Mouse (Mus musculus): ENCODE measurements around the gene Crybg2. TPM values are rescaled to one million over a fixed set of nuclear protein-coding genes. Genes with fewer than 3 reads are reported as not detected.

The Crybg2 gene
- polyA plus RNA-seq, 1 experiment from 2014 or later, result 1.2 TPM

DNA sequence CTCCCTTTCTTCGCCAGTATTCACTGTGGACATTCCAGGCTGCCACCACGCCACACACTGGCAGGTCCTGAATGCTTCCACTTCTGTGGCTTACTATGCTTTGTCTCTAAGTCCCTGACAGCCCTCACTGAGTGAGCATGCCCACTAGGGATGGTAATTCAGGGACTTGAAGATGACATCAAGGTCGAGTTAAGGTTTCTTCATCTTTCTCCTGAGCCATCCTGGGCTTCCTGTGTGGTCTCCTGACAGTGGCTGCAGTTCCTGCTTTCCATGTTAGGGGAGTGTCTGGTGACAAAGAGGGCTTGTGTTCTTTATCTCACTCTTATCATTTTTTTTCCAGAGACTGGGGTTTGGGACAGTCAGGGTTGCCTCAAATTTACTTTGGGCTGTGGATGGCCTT is 50.0 kb downstream of the Crybg2 start:
- DNase-seq (ENCODE audit: low spot score) (no peak), ATAC-seq (replicated peaks; ENCODE audit: low FRiP score) (no peak)
- H3K27me3 ChIP-seq (replicated peaks; ENCODE audit: control insufficient read depth, insufficient read depth, low read length), result no peaks in the 10 kb centered on the region
- peak overlapping the region; percentile 8; the same call in 1 of the 2 replicates for H3K9ac ChIP-seq (ENCODE audit: low read depth, low read length)
- no peak overlapping the region; the same call in 1 of the 2 replicates for H3K4me2 ChIP-seq
- H3K36me3 ChIP-seq (ENCODE audit: control insufficient read depth, insufficient read depth, low read length), result no peaks in the 10 kb centered on the region
- H3K9me3 ChIP-seq (ENCODE audit: control insufficient read depth, low read length), result no peaks in the 10 kb centered on the region
- H3K27ac ChIP-seq (ENCODE audit: low read depth, low read length), result 0 out of 2 replicates have a peak overlapping the region, but pooled peaks have one; percentile 5
- H3K4me3 ChIP-seq (ENCODE audit: low read depth, low read length), result no peak overlapping the region
- peaks cover 45% of the 10 kb centered on the region for H3K4me1 ChIP-seq (replicated peaks; ENCODE audit: control insufficient read depth, insufficient read depth, low read length)
- 43% methylated on average over 3 of the region's 3 CpGs for WGBS

DNA sequence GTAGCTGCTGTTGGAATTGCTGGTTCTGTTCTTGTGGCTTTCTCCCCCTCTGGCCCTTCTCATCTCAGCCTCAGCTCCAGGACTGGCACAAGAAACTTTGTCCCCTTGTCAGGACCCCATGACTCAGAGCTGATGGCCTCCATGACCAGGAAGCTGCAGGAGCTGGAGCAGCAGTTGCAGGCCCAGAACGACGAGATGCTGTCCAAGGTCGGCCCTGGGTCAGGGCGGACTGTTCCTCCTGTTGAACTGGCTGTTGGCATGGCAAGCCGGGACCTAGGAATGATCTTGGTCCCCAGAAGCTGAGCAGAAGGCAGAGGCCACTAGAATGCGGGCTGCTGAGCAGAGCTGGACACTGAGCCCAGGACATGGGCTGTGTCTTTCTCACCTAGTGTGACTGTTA is 51.8 kb downstream of the Crybg2 start:
- H3K4me1 ChIP-seq (replicated peaks; ENCODE audit: control insufficient read depth, insufficient read depth, low read length), result peaks cover 38% of the 10 kb centered on the region
- H3K36me3 ChIP-seq (ENCODE audit: control insufficient read depth, insufficient read depth, low read length), result no peaks in the 10 kb centered on the region
- no peak for DNase-seq (ENCODE audit: low spot score)
- H3K27me3 ChIP-seq (replicated peaks; ENCODE audit: control insufficient read depth, insufficient read depth, low read length), result no peaks in the 10 kb centered on the region
- H3K9ac ChIP-seq (ENCODE audit: low read depth, low read length), result no peak overlapping the region
- no peak overlapping the region for H3K4me3 ChIP-seq (ENCODE audit: low read depth, low read length)
- 76% methylated on average over 6 of the region's 6 CpGs for WGBS
- H3K9me3 ChIP-seq (ENCODE audit: control insufficient read depth, low read length), result no peaks in the 10 kb centered on the region
- no peak overlapping the region for H3K27ac ChIP-seq (ENCODE audit: low read depth, low read length)
- no peak for ATAC-seq (replicated peaks; ENCODE audit: low FRiP score)
- H3K4me2 ChIP-seq, result no peak overlapping the region

DNA sequence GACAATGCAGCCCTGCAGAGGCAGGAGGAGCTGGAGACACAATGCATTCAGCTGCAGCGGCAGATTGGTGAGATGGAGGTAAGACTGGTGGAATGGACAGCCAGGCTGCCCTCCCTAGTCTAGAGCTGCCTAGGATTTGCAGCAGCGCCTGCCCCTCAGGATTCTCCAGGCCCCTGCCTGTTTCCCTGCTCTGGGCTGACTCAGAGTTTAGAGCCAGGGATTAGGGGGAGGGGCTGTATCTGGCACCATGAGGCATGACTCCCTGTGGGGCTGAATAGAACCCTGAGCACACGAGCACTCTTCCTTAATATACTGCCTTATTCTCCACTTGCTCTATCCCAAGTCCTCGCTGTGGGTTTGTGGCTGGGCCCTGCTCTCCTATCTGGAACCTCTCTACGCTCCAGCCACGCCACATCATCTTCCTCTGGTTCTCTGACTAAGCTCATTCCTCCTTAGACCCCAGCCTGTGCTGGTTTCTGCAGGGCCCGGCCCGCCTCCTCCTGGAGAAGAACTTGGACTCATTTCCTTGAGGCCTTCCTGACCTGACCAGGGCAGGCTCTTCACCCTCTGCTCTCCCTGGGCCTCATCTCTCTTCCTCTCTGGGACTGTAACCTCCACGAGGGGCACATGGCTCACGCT is 52.9 kb downstream of the Crybg2 start:
- no peaks in the 10 kb centered on the region for H3K36me3 ChIP-seq (ENCODE audit: control insufficient read depth, insufficient read depth, low read length)
- 58% methylated on average over 10 of the region's 10 CpGs for WGBS
- H3K9me3 ChIP-seq (ENCODE audit: control insufficient read depth, low read length), result no peaks in the 10 kb centered on the region
- no peak for ATAC-seq (replicated peaks; ENCODE audit: low FRiP score)
- H3K4me2 ChIP-seq, result no peak overlapping the region
- H3K27me3 ChIP-seq (replicated peaks; ENCODE audit: control insufficient read depth, insufficient read depth, low read length), result no peaks in the 10 kb centered on the region
- DNase-seq (ENCODE audit: low spot score), result no peak
- no peak overlapping the region for H3K9ac ChIP-seq (ENCODE audit: low read depth, low read length)
- 0 out of 2 replicates have a peak overlapping the region, but pooled peaks have one; percentile 5 for H3K27ac ChIP-seq (ENCODE audit: low read depth, low read length)
- no peak overlapping the region for H3K4me3 ChIP-seq (ENCODE audit: low read depth, low read length)
- peaks cover 41% of the 10 kb centered on the region for H3K4me1 ChIP-seq (replicated peaks; ENCODE audit: control insufficient read depth, insufficient read depth, low read length)

DNA sequence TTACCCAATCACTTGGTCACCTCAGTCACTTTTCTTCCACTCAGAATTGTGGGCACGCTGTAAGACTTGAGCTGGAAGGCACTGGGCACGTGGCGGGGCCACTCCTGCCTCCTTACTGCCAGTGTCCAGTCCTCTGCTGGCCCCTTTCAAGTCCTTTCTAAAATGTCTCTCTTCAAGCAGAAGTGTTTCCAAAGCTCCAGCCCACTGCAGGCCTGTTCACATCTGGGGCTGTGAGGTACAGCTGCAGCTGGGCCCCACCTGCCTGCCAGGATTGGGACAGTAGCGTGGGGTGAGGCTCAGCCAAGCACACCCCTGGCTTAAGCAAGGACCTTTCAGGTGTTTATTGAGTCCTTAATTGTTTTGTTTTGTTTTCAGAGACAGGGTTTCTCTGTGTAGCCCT is 53.4 kb downstream of the Crybg2 start:
- DNase-seq (ENCODE audit: low spot score), result no peak
- Histone ChIP-seq H3K9ac (ENCODE audit: low read depth, low read length) (no peak overlapping the region), H3K27ac (ENCODE audit: low read depth, low read length) (no peak overlapping the region), H3K4me2 (no peak overlapping the region), H3K9me3 (ENCODE audit: control insufficient read depth, low read length) (no peaks in the 10 kb centered on the region), H3K4me1 (replicated peaks; ENCODE audit: control insufficient read depth, insufficient read depth, low read length) (peaks cover 44% of the 10 kb centered on the region), H3K4me3 (ENCODE audit: low read depth, low read length) (no peak overlapping the region), H3K36me3 (ENCODE audit: control insufficient read depth, insufficient read depth, low read length) (no peaks in the 10 kb centered on the region), H3K27me3 (replicated peaks; ENCODE audit: control insufficient read depth, insufficient read depth, low read length) (no peaks in the 10 kb centered on the region)
- no peak for ATAC-seq (replicated peaks; ENCODE audit: low FRiP score)
- WGBS, result 93% methylated on average over 4 of the region's 4 CpGs

DNA sequence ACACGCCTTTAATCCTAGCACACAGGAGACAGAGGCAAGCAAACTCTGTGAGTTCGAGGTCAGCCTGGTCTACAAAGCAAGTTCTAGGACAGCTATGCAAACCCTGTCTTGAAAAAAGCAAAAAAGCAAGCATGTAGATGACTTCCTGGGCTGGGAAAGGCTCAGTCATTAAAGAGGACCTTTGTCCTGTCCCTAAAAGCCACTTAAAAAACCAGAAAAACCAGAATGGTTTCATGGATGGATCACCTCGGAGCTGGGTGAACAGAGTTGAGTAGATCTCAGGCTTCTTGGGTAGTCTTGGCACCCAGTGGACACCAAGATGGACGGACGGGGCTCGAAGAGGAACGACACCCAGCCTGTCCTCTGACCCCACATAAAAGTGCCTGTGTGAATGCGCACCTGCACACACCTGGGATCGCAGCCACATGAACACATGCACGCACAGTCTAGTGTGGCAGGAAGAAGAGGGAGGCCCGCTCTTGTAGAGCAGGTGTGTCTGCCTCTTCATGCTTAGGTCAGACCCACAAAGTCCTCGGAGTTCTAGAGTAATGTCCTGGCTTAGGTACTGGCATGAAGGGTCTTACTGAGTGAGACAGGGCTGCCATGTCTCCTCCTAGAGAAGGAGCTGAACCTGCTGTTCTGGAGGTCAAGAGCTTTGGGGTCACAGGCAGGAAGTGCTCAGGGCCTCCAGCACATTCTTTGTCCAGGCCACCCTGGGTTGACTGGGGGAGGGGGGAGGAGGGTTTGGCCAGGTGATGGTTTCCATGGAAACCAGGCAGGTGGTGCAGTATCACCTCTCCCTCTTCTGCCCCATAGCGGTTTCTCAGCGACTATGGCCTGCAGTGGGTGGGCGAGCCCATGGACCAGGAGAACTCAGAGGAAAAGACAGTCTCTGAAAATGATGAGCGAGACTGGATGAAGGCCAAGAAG is 54.9 kb downstream of the Crybg2 start:
- Histone ChIP-seq H3K4me3 (ENCODE audit: low read depth, low read length) (no peak overlapping the region), H3K4me2 (no peak overlapping the region), H3K4me1 (replicated peaks; ENCODE audit: control insufficient read depth, insufficient read depth, low read length) (peaks cover 43% of the 10 kb centered on the region), H3K9ac (ENCODE audit: low read depth, low read length) (no peak overlapping the region), H3K27me3 (replicated peaks; ENCODE audit: control insufficient read depth, insufficient read depth, low read length) (no peaks in the 10 kb centered on the region), H3K27ac (ENCODE audit: low read depth, low read length) (no peak overlapping the region), H3K9me3 (ENCODE audit: control insufficient read depth, low read length) (no peaks in the 10 kb centered on the region), H3K36me3 (ENCODE audit: control insufficient read depth, insufficient read depth, low read length) (no peaks in the 10 kb centered on the region)
- ATAC-seq (replicated peaks; ENCODE audit: low FRiP score), result no peak
- no peak for DNase-seq (ENCODE audit: low spot score)
- WGBS, result 83% methylated on average over 16 of the region's 16 CpGs

DNA sequence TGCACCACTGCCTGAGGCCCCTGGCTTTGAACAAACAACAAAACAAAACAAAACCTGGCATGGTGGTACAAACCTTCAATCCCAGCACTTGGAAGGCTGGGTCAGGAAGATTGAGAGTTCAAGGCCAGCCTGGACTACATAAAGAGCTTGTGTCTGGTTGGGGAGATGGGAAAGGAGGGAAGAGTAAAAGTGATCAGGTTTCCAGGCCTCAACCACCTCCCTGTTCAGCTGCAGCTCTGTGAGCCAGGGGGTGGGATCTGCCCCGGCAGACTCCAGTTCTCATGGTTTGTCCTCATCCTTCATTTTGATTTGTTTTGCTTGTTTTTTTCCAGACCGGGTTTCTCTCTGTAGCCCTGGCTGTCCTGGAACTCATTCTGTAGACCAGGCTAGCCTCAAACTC is 55.9 kb downstream of the Crybg2 start:
- no peak overlapping the region for H3K9ac ChIP-seq (ENCODE audit: low read depth, low read length)
- peaks cover 37% of the 10 kb centered on the region for H3K4me1 ChIP-seq (replicated peaks; ENCODE audit: control insufficient read depth, insufficient read depth, low read length)
- DNase-seq (ENCODE audit: low spot score), result no peak
- no peaks in the 10 kb centered on the region for H3K9me3 ChIP-seq (ENCODE audit: control insufficient read depth, low read length)
- no peaks in the 10 kb centered on the region for H3K27me3 ChIP-seq (replicated peaks; ENCODE audit: control insufficient read depth, insufficient read depth, low read length)
- H3K4me2 ChIP-seq, result no peak overlapping the region
- no peak overlapping the region for H3K4me3 ChIP-seq (ENCODE audit: low read depth, low read length)
- no peak for ATAC-seq (replicated peaks; ENCODE audit: low FRiP score)
- peak overlapping the region; percentile 54; the same call in 1 of the 2 replicates for H3K27ac ChIP-seq (ENCODE audit: low read depth, low read length)
- WGBS, result 72% methylated on average over 2 of the region's 2 CpGs
- H3K36me3 ChIP-seq (ENCODE audit: control insufficient read depth, insufficient read depth, low read length), result no peaks in the 10 kb centered on the region

DNA sequence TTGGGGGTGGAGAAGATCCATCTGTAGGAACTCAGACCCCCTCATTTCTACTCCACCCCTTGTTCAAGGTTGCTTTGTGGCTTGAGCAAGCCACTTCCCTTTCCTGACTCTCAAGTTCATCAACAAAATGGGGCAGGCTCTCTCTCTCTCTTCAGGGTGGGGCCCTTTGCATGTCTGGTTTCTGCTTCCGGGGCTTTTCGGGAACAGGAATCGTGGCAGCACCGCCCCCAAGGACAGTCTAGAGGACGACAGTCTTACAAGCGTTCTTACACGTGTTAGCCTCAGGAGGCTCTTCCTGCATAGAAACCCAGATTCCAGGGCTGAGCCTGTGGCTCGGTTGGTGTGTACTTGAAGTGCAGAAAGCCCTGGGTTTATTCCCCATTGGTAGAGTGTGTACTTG is 56.4 kb downstream of the Crybg2 start:
- Histone ChIP-seq H3K36me3 (ENCODE audit: control insufficient read depth, insufficient read depth, low read length) (no peaks in the 10 kb centered on the region), H3K4me2 (peak overlapping the region; percentile 7; the same call in 1 of the 2 replicates), H3K4me3 (ENCODE audit: low read depth, low read length) (no peak overlapping the region), H3K9me3 (ENCODE audit: control insufficient read depth, low read length) (no peaks in the 10 kb centered on the region), H3K27me3 (replicated peaks; ENCODE audit: control insufficient read depth, insufficient read depth, low read length) (no peaks in the 10 kb centered on the region), H3K27ac (ENCODE audit: low read depth, low read length) (peak overlapping the region; percentile 54), H3K4me1 (replicated peaks; ENCODE audit: control insufficient read depth, insufficient read depth, low read length) (peaks cover 32% of the 10 kb centered on the region), H3K9ac (ENCODE audit: low read depth, low read length) (no peak overlapping the region)
- 49% methylated on average over 8 of the region's 8 CpGs for WGBS
- no peak for DNase-seq (ENCODE audit: low spot score)
- no peak for ATAC-seq (replicated peaks; ENCODE audit: low FRiP score)

DNA sequence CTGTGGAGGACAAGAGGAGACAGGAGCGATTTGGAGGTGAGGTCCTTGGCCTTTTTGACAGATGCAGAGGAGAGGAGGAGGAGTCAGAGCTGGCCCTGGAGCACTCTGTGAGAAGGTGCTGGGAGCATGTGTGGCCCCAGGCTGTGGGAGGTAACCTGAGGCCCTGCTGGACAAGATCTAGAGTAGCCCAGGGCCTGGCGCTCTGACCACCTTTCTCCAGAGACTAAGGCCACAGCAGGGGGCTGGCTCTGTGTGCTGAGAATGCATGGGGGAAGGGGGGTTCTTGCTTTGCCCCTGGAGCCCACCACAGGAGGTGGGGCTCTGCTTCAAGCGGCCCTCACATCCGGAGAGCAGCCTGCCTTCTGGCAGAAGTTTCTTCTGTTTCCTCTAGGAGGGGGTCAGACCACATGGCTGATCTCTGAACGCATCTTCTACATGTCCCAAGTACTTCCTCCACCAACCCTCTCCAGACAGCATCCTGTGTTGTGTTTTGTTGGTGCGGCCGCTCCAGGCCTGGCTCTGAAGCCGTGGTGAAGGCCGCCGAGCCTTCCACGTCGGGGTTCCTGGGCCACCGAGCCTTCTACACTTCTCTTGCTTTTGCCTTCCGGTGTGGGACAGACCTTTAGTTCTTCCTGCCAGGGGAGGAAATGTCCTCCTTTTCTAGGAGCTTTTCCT is 57.6 kb downstream of the Crybg2 start:
- Histone ChIP-seq H3K36me3 (ENCODE audit: control insufficient read depth, insufficient read depth, low read length) (no peaks in the 10 kb centered on the region), H3K4me2 (no peak overlapping the region), H3K27me3 (replicated peaks; ENCODE audit: control insufficient read depth, insufficient read depth, low read length) (no peaks in the 10 kb centered on the region), H3K27ac (ENCODE audit: low read depth, low read length) (peak overlapping the region; percentile 54; the same call in 1 of the 2 replicates), H3K9ac (ENCODE audit: low read depth, low read length) (no peak overlapping the region; the same call in 1 of the 2 replicates), H3K9me3 (ENCODE audit: control insufficient read depth, low read length) (no peaks in the 10 kb centered on the region), H3K4me1 (replicated peaks; ENCODE audit: control insufficient read depth, insufficient read depth, low read length) (peaks cover 23% of the 10 kb centered on the region), H3K4me3 (ENCODE audit: low read depth, low read length) (no peak overlapping the region)
- 53% methylated on average over 14 of the region's 14 CpGs for WGBS
- no peak; the same call in 1 of the 2 replicates for ATAC-seq (replicated peaks; ENCODE audit: low FRiP score)
- no peak for DNase-seq (ENCODE audit: low spot score)
